Mouse (Mus musculus) cerebellum, adult 8-10 months (tissue): Measurements from ENCODE around the gene Fgf10.

ENCODE experiments used
- DNase-seq: peaks from one replicate; pipeline ENCODE4 v3.0.0; 2022

The Fgf10 gene

GRCm38 (mm10) chr13:118669491-118669890 lies at the start of gene Fgf10:
Gene Fgf10, plus strand, starts transcription at chr13:118669791.
- DNase-seq = no peak

GRCm38 (mm10) chr13:118629661-118630428 lies 39.7 kb upstream of the Fgf10 start:
- no peak for DNase-seq

GRCm38 (mm10) chr13:118631500-118631899 lies 38.1 kb upstream of the Fgf10 start:
- no peak for DNase-seq

DNA sequence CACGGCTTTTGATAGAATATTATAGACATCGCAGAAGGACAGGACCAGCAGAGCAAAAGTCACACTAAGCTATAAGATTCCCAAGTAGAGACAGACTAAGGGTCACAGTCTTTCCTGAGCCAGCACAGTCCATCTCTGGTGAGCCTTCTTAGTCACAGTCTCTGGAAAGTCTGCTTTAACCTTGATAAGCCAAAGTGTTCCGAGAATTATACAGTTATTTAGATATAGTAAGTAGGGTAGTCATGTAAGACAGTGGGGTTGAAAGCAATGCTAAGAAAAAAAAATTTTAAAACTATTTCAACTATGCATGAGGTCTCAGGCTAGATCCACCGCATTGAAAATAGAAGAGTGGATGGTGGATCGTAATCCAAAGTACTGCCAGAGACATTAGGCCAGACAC lies 33.5 kb upstream of the Fgf10 start:
- DNase-seq = no peak

GRCm38 (mm10) chr13:118642585-118642984 lies 27.0 kb upstream of the Fgf10 start:
- DNase-seq = no peak

DNA sequence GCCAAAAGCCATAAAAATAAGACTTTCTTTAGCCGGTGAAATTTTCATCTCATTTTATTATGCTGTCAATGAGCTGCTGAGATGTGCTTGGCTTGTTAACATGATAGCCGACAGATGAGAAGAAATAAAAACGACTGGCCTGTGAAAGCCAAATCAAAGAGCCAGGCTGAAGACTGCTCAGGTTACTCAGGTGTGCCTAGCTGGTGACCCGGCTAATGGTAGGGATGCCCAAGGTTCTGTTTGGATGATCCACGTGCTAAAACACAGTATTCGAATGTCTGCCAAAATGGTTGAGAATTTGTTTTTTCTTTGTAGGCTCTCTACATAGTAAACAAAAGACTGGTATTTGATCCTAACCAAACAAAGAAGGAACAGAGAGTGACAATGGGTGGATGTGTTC lies 26.5 kb upstream of the Fgf10 start:
- no peak for DNase-seq

DNA sequence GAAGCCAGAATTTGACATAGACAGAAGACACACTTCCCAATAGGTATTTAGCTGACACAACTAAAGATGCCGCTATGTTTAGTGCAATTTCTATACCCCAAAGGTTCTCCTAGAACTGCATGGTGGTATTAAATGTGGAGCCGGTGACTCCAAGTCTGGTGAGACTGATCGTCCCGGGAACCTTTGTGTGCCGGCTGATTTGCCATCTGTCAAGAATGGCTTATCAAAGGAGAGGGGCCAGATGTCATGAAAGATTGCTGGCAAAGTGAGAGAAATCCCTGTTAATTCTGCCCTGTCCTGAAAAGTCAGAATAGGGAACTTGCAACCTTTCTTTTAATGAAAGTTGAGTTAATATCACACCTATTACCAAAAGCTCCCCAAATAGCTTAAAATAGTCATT lies 12.6 kb upstream of the Fgf10 start:
- DNase-seq = no peak

- no peak for DNase-seq
Observed at GRCm38 (mm10) chr13:118658031-118658430, 11.6 kb upstream of the Fgf10 start.

DNA sequence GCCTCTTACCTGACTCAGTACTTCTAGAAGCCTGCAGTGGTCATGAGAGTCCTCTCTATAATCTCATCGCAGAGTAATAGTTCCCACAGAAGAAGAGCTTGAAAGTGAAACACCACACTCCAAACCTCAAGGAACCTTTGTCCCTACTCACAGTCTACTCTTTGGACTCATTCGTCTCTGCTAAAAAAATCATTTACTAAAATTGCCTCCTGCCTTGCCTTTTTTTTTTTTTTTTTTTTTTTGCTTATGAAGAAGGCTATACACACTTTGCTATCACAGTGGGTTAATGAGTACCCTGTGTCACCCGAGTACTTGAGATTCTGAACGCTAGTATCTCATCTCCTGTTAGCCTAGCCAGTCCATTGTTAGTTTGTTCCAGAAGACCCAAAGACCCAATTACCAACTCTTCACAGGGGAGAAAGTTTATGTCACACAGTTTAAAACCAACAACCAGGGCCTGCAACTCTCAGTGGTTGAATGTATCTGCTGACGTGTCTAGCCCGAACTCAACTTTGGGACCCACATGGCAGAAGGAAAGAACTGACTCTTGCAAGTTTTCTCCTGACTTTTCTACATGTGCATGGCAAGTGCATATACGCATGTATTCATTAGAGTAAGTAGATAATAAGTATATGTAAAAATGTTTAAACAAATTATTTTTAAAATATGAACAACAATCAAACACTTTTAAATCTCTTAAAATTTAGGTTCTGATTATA lies 10.8 kb upstream of the Fgf10 start:
- DNase-seq = no peak

DNA sequence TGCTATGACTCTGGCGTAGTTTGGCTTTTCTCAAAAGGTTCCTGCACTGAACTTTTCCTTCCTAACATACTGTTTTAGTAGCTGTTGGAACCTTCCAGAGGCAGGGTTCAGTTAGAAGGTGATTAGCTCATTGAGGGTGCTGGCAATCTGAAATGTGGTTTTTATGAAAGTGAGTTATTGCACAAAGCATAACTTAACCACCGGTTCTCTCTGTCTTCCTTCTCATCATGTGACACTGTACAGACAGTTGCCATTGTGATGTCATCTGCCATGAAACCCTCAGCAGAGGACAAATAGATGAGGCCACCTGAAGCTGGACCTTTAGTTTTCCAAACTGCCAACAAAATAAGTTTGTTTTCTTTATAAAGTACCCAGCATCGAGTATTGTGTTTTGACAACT lies 7.9 kb upstream of the Fgf10 start:
- no peak for DNase-seq

DNA sequence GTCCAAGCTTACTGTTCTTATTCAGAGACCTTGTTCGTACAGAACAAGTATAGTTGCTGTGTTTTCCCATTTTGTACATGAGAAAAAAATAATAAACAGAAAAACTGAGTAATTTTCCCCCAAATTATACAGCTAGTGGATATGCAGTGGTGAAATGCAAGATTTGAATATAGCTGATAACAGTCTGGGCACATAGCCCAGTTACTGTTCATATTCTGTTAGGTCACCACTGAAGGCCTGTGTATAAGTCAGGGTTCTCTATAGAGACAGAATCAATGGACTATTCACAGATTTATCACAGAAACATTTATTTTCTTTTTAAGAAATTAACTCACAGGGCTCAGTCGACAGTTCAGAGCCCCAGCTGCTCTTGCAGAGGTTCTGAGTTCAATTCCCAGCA lies 4.7 kb upstream of the Fgf10 start:
- DNase-seq = no peak

- DNase-seq = no peak
Observed at GRCm38 (mm10) chr13:118679228-118679627, 9.6 kb downstream of the Fgf10 start.

- no peak for DNase-seq
Observed at GRCm38 (mm10) chr13:118693049-118693448, 23.5 kb downstream of the Fgf10 start.

GRCm38 (mm10) chr13:118695103-118695502 lies 25.5 kb downstream of the Fgf10 start:
- DNase-seq = no peak

DNA sequence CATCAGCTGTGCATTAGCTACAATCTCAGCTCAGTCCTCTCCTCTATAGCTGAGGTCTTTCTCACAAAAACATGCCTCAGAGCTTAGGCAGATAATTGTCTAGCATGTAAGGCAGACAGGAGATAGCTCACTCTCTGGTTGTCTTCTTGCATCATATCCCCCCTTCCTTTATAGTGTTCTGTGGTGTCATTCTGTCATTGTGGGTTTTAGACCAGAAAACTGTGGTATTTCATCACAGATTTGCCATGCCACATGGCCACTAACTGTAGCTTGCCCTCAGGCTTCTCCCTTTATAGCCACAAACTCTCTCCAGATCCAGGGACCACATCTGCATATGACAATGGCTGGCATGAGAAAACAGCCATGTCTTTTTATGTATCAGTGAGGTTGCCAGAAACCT lies 34.1 kb downstream of the Fgf10 start:
- no peak for DNase-seq

DNA sequence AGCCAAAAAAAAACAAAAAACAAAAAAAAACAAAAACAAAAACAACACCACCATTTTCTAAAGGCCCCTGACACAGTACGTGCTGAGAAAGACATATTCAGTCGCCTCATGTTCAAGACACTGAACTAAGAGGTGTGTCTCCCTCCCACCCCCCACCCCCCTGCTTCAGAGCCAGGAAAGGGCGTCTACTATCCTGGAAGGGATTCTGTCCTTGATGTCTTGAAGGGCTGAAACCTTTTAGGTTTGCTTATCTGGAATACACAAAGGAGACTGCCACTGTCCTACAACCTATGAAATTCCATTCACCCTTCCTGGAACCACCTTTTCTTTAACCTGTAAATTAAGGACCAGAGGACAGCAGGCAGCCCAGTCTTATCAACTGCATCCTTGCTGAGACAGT lies 36.1 kb downstream of the Fgf10 start:
- DNase-seq = no peak

DNA sequence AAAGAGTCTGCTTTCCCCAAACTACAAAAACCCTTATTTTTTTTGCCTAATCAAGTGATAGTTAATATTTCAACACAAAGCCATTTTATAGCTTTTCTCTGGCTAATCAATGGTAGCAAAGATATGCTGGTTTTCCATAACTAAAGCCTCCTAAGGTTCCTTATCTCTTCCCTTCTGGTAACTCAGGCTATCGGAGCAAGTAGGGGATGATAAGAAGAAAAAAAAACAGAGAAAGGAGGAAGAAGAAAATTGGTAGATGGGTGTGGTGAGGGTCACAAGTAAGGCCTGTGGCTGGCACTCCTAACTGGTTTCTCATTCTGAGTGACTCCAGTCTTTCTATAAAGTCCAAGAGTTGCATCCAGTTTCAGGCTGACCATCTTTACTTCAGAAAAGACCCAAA lies 40.3 kb downstream of the Fgf10 start:
- no peak for DNase-seq

- DNase-seq = no peak
Observed at GRCm38 (mm10) chr13:118713626-118714150, 44.1 kb downstream of the Fgf10 start.

DNA sequence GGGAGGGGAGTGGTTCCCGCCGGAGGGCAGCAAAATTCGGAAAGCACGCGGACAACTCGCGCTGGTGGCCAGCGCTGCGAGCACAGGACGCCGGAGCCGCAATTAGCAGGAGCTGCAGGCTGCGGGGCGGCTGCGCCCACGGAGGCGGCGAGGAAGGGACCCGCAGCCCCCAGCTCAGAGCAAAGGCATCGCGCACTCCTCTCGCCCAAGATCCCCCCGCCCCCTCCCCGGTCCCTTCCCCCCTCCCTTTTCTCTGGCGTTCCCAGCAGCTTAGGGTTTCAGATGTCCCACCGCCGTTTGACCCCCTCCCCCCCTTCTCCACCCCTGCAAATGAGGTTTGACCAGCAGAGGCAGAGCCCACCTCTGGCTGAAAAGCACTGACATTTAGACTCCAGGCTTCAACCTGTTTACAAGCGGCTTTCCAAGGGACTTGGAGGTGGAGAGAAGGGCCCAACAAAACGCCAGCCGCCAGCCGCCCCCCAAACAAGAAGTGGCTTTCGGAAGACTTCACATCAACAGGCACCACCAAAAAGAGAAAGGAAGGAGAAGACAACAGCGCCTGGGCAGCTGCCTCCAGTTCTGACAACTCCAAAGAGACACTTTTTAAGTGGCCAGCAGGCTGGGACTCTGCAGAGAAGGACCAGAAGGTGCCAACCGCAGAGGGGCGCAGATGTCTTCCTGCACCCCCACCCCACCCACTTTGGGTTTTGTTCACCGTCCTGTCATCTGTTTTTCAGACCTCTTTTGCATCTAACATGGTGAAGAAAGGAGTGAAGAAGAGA lies 44.9 kb downstream of the Fgf10 start:
- DNase-seq = no peak

DNA sequence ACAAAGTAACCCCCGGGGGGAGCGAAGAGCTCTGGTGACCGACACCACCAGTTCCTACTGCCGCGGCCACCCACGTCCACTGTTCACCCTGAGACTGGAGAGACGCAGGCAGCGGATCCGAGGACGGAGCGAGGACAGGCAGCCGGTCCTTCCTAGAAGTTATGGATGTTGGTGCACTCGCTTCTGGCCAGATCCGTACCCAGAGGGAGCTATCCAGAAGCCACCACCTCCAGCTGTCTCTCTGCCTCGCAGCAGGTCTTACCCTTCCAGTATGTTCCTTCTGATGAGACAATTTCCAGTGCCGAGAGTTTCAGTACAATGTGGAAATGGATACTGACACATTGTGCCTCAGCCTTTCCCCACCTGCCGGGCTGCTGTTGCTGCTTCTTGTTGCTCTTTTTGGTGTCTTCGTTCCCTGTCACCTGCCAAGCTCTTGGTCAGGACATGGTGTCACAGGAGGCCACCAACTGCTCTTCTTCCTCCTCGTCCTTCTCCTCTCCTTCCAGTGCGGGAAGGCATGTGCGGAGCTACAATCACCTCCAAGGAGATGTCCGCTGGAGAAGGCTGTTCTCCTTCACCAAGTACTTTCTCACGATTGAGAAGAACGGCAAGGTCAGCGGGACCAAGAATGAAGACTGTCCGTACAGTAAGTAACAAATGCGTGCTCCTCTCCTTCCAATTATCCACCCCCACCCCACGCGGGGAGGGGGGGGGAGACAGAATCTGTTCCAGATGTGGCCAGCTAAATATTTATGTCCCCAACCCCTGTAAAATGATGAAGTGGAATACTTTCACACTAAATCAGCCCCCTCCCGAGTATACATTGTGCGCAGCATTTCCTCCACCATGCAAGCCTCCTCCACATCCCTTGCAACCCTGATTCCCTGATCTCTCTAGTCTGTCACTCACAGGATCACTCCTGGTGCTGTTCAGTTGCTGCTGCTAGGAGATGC lies 45.8 kb downstream of the Fgf10 start:
- no peak for DNase-seq

DNA sequence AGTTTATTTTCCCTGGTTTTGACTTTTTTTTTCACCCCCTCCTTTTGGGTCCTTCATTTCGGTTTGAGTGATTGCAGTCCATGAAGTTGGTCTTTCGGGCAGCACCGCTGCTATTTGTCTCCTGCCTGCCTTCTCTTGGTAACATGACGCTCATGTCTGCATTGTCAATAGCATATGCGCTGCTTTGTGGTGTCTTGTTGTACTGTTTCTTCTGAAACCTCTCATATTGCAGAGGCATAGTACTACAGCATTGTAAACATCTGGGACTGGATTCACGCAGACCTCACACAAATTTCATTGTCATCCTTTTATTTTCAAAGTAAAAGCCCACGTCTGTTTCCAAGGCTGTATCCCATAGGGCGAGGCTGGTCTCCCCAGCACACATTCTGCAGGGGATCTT lies 46.7 kb downstream of the Fgf10 start:
- no peak for DNase-seq

- no peak for DNase-seq
Observed at GRCm38 (mm10) chr13:118716726-118717125, 47.1 kb downstream of the Fgf10 start.
